Mouse (Mus musculus): ENCODE measurements around the gene Atcay.

DNA sequence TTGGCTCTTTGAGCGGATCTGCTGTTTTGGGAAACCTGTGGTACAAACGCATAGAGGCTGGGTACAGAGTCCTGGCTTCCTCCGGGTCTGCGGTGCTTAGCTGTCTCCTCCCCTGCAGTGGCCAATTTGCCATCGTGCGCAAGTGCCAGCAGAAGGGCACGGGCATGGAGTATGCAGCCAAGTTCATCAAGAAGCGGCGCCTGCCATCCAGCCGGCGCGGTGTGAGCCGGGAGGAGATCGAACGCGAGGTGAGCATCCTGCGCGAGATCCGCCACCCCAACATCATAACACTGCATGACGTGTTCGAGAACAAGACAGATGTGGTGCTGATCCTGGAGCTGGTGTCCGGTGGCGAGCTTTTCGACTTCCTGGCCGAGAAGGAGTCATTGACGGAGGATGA is 40.8 kb downstream of the Atcay start:
- TF ChIP-seq CTCF (IDR thresholded peaks at IDR 0.05; ENCODE audit: borderline replicate concordance, control insufficient read depth, extremely low read depth, insufficient read depth, low read length, poor library complexity) (no peak), POLR2A (IDR thresholded peaks at IDR 0.05; ENCODE audit: control insufficient read depth, extremely low read depth, insufficient read depth, low read length, poor library complexity) (no peak)
